Mouse (Mus musculus): ENCODE measurements around the gene Ankrd13d. TPM values are rescaled to one million over a fixed set of nuclear protein-coding genes. Genes with fewer than 3 reads are reported as not detected.

Ankrd13d gene
- polyA plus RNA-seq, 1 experiment, result 1.7 TPM

DNA sequence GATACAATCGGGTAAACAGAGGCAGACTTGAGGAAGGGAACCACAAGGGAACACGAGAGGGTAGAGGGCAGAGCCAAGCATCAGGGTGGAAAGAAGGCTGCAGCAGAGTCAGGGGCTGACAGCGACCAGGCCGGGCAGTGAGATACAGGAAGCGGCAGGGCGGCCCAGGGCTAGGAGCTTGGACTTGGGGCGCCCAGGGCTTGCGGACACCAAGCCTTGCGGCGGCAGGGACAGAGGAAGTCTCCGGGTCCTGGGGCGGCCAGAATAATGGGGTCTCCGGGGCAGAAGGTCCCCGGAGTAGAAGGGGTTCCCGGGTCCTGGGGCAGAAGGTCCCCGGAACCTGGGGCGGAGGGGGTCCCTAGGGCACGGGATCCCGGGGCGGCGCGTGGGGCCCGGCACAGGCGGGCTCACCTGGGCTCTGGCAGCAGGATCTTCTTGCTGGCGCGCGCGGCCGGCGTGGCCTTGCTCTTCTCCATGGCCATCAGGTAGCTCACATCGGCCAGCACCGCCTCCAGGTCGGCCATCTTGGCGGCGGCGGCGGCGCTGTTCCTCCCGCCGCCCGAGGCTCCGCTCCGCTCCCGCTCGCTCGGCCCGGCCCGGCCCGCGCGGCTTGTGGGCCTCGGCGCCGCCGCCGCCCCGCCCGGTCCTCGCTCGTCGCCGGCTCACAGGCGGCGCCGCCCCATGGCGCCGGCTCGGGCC is 22.7 kb upstream of the Ankrd13d start:
- H3K36me3 ChIP-seq (ENCODE audit: control insufficient read depth, insufficient read depth), result no peaks in the 10 kb centered on the region
- H3K79me2 ChIP-seq (ENCODE audit: control insufficient read depth, insufficient read depth), result peaks cover 46% of the 10 kb centered on the region
- H3K4me3 ChIP-seq, result peak overlapping the region; percentile 43
- TF ChIP-seq MYOD1 (IDR thresholded peaks at IDR 0.05; ENCODE audit: control insufficient read depth in 1 of 3, insufficient read length in 2 of 3, low read depth in 2 of 3), result no peak
- TF ChIP-seq POLR2A (IDR thresholded peaks at IDR 0.05; ENCODE audit: insufficient read length, low read depth), result peak; percentile 4
- peak overlapping the region; percentile 46 for H3ac ChIP-seq (ENCODE audit: control insufficient read depth, insufficient read length)
- no peaks in the 10 kb centered on the region for H3K27me3 ChIP-seq (ENCODE audit: control insufficient read depth, insufficient read depth, insufficient read length)
- peak overlapping the region; percentile 80 for H3K4me2 ChIP-seq (ENCODE audit: low read depth)

DNA sequence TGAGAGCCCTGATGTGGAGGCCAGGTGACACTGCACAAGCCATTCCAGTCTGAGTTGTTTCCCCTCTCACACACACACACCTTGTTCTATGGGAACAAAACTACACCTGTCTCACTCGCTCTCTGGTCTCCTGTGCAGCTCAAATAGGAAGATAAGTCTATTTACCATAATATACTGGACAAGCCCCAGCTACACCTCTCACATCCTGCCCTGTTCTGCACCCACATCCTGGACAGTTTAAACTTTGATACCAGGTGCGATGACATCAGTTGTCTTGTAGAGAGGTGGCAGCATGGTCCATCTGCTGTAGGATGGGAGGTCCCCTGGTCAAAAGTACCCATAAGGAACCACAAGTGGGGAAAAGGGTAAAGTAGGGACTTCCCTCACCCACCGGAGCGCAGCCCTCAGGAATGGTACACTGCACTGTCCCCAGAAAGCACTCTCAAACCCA is 22.0 kb upstream of the Ankrd13d start:
- no peaks in the 10 kb centered on the region for H3K36me3 ChIP-seq (ENCODE audit: control insufficient read depth, insufficient read depth)
- no peaks in the 10 kb centered on the region for H3K27me3 ChIP-seq (ENCODE audit: control insufficient read depth, insufficient read depth, insufficient read length)
- TF ChIP-seq SRF (IDR thresholded peaks at IDR 0.05; ENCODE audit: control insufficient read depth, insufficient read length, low read depth) (no peak), POLR2AphosphoS2 (IDR thresholded peaks at IDR 0.05; ENCODE audit: insufficient read length, low read depth) (no peak), MYOG (IDR thresholded peaks at IDR 0.05; ENCODE audit: control insufficient read depth in 1 of 3, insufficient read depth in 1 of 3, insufficient read length in 2 of 3, low read depth in 2 of 3) (no peak)
- H3K4me3 ChIP-seq, result peak overlapping the region; percentile 43
- H3K79me2 ChIP-seq (ENCODE audit: control insufficient read depth, insufficient read depth), result peaks cover 46% of the 10 kb centered on the region
- peak overlapping the region; percentile 46 for H3ac ChIP-seq (ENCODE audit: control insufficient read depth, insufficient read length)
- H3K4me2 ChIP-seq (ENCODE audit: low read depth), result peak overlapping the region; percentile 80

DNA sequence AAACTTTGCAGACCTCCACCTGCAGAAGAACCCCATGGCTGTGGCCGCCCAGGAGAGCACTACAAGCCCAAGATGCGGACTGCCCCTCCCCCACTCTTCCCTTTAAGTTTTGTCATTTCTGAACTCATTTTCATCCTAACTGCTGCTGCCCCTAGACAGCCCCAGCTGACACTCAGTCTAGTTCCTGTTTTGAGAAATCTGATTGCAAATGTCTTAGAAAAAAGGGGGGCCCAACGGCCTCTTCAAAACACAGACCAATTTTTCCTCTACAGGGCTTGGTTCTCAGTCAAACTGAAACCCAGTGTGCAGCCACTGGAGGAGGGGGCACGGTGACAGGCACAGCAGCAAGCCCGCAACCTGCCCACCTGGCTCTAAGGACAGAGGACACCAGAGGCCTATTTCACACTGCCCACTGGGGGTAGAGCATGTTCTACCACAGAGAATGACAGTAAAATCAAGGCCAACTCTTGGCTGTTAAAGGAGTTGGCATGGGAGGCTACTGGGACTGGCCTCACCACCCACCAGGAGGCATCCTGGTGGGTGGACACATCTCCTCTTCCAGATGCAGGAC is 21.4 kb upstream of the Ankrd13d start:
- H3K4me3 ChIP-seq, result peak overlapping the region; percentile 43
- peak overlapping the region; percentile 80 for H3K4me2 ChIP-seq (ENCODE audit: low read depth)
- H3ac ChIP-seq (ENCODE audit: control insufficient read depth, insufficient read length), result no peak overlapping the region
- peaks cover 46% of the 10 kb centered on the region for H3K79me2 ChIP-seq (ENCODE audit: control insufficient read depth, insufficient read depth)
- no peaks in the 10 kb centered on the region for H3K27me3 ChIP-seq (ENCODE audit: control insufficient read depth, insufficient read depth, insufficient read length)
- no peaks in the 10 kb centered on the region for H3K36me3 ChIP-seq (ENCODE audit: control insufficient read depth, insufficient read depth)
- no peak for TF ChIP-seq POLR2AphosphoS2 (IDR thresholded peaks at IDR 0.05; ENCODE audit: insufficient read length, low read depth)
- no peak for TF ChIP-seq MYOD1 (IDR thresholded peaks at IDR 0.05; ENCODE audit: control insufficient read depth in 1 of 3, insufficient read length in 2 of 3, low read depth in 2 of 3)
- no peak for TF ChIP-seq SRF (IDR thresholded peaks at IDR 0.05; ENCODE audit: control insufficient read depth, insufficient read length, low read depth)
- TF ChIP-seq POLR2A (IDR thresholded peaks at IDR 0.05; ENCODE audit: insufficient read length, low read depth), result no peak
- no peak for TF ChIP-seq MAX (IDR thresholded peaks at IDR 0.05; ENCODE audit: low read depth)
- no peak for TF ChIP-seq TCF3 (IDR thresholded peaks at IDR 0.05; ENCODE audit: insufficient read length, low read depth)
- TF ChIP-seq E2F4 (IDR thresholded peaks at IDR 0.05; ENCODE audit: insufficient read depth), result no peak
- no peak for TF ChIP-seq MYOG (IDR thresholded peaks at IDR 0.05; ENCODE audit: control insufficient read depth in 1 of 3, insufficient read depth in 1 of 3, insufficient read length in 2 of 3, low read depth in 2 of 3)
- TF ChIP-seq CEBPB (IDR thresholded peaks at IDR 0.05; ENCODE audit: insufficient read depth, poor library complexity, severe bottlenecking), result no peak
- TF ChIP-seq TCF12 (IDR thresholded peaks at IDR 0.05; ENCODE audit: insufficient read depth, poor library complexity, severe bottlenecking), result no peak
- no peak for TF ChIP-seq REST (IDR thresholded peaks at IDR 0.05; ENCODE audit: insufficient read depth, insufficient read length)
- TF ChIP-seq USF1 (IDR thresholded peaks at IDR 0.05; ENCODE audit: low read depth), result no peak

DNA sequence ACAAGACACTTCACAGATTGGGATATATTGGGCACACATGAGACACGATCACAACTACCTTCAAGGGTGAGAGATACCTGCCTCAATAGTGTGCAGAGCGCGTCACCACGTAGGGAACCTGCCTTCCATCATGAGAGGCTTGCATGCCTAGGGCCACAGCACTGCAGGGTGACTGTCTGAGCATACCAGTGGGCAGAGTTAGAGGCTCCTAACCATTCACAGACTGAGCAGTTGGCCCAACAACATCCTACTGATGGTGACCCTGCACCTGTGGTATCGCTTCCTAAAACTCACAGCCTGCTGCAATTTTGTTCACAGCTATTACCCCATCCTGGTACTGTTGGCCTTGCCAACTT is 20.7 kb upstream of the Ankrd13d start:
- TF ChIP-seq POLR2AphosphoS2 (IDR thresholded peaks at IDR 0.05; ENCODE audit: insufficient read length, low read depth) (no peak), CEBPB (IDR thresholded peaks at IDR 0.05; ENCODE audit: insufficient read depth, poor library complexity, severe bottlenecking) (no peak), MYOD1 (IDR thresholded peaks at IDR 0.05; ENCODE audit: control insufficient read depth in 1 of 3, insufficient read length in 2 of 3, low read depth in 2 of 3) (no peak), MAX (IDR thresholded peaks at IDR 0.05; ENCODE audit: low read depth) (no peak), REST (IDR thresholded peaks at IDR 0.05; ENCODE audit: insufficient read depth, insufficient read length) (no peak)
- no peak overlapping the region for H3K4me3 ChIP-seq
- no peak overlapping the region for H3ac ChIP-seq (ENCODE audit: control insufficient read depth, insufficient read length)
- H3K4me2 ChIP-seq (ENCODE audit: low read depth), result no peak overlapping the region
- no peaks in the 10 kb centered on the region for H3K36me3 ChIP-seq (ENCODE audit: control insufficient read depth, insufficient read depth)
- H3K27me3 ChIP-seq (ENCODE audit: control insufficient read depth, insufficient read depth, insufficient read length), result no peaks in the 10 kb centered on the region
- peaks cover 52% of the 10 kb centered on the region for H3K79me2 ChIP-seq (ENCODE audit: control insufficient read depth, insufficient read depth)

DNA sequence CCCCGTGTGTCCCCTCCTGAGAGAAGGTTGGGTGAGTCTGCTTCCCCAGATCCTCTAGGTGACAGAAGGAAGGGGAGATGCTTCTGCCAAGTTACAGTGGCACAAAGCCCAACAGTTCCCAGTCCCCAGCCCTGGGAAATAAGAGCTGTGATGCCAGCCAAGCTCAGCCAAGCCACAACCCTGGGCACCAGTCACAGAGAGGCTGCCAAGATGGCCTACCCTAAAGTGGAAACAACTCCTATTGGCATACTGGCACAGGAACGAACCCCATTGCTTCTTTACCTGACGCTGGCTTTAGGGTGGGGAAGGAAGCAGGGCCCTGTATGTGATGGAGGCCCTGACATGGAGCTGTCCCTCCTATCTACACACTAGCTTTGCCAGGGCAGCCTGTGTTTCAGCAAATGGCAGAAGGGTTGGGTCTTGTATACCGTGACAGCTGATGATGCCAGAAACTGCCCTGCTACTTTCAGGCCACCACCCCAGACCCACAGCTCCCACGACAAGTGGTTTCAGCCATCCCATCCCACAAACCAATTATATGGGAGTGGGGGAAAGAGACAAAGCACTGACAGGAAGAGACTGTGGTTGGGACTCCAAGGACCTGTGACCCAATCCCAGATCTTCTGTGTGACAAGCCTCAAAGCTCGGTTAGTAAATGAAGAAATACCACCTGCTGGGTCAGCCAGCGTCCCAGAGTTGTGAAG is 20.2 kb upstream of the Ankrd13d start:
- H3K79me2 ChIP-seq (ENCODE audit: control insufficient read depth, insufficient read depth), result peaks cover 56% of the 10 kb centered on the region
- TF ChIP-seq TCF12 (IDR thresholded peaks at IDR 0.05; ENCODE audit: insufficient read depth, poor library complexity, severe bottlenecking) (no peak), MYOG (IDR thresholded peaks at IDR 0.05; ENCODE audit: control insufficient read depth in 1 of 3, insufficient read depth in 1 of 3, insufficient read length in 2 of 3, low read depth in 2 of 3) (peak in 1 of 3 experiments; percentile 56)
- no peak overlapping the region for H3ac ChIP-seq (ENCODE audit: control insufficient read depth, insufficient read length)
- no peak overlapping the region for H3K4me2 ChIP-seq (ENCODE audit: low read depth)
- H3K4me3 ChIP-seq, result no peak overlapping the region
- H3K36me3 ChIP-seq (ENCODE audit: control insufficient read depth, insufficient read depth), result no peaks in the 10 kb centered on the region
- no peaks in the 10 kb centered on the region for H3K27me3 ChIP-seq (ENCODE audit: control insufficient read depth, insufficient read depth, insufficient read length)

Data from myocyte (in vitro differentiated cells).